Mouse (Mus musculus): Measurements from ENCODE around the gene Hoxb7. TPM values are rescaled to one million over a fixed set of nuclear protein-coding genes. Genes with fewer than 3 reads are reported as not detected.

Gene Hoxb7
- total RNA-seq, 2 experiments from 2014 or later, result not detected

GRCm38 (mm10) chr11:96313806-96314428, 27.5 kb downstream of the Hoxb7 start:
- DNase-seq (ENCODE audit: low spot score in 2 of 2), result no peak

- no peak for DNase-seq (ENCODE audit: low spot score in 2 of 2)
Measured at GRCm38 (mm10) chr11:96314671-96315343, 28.4 kb downstream of the Hoxb7 start.

GRCm38 (mm10) chr11:96315344-96315681, 28.9 kb downstream of the Hoxb7 start:
- DNase-seq (ENCODE audit: low spot score in 2 of 2), result no peak

- DNase-seq (ENCODE audit: low spot score in 2 of 2), result no peak
Measured at GRCm38 (mm10) chr11:96316696-96317607, 30.5 kb downstream of the Hoxb7 start.

GRCm38 (mm10) chr11:96317608-96318367, 31.4 kb downstream of the Hoxb7 start, which contains the start of gene Hoxb4:
Gene Hoxb4, plus strand, starts transcription at chr11:96318267.
- no peak for DNase-seq (ENCODE audit: low spot score in 2 of 2)

GRCm38 (mm10) chr11:96318368-96319070, 32.1 kb downstream of the Hoxb7 start:
- no peak for DNase-seq (ENCODE audit: low spot score in 2 of 2)

GRCm38 (mm10) chr11:96319071-96319902, 32.9 kb downstream of the Hoxb7 start:
- no peak for DNase-seq (ENCODE audit: low spot score in 2 of 2)

- DNase-seq (ENCODE audit: low spot score in 2 of 2), result no peak
Measured at GRCm38 (mm10) chr11:96319910-96320309, 33.5 kb downstream of the Hoxb7 start.

GRCm38 (mm10) chr11:96320688-96321087, 34.3 kb downstream of the Hoxb7 start:
- no peak for DNase-seq (ENCODE audit: low spot score in 2 of 2)

- no peak for DNase-seq (ENCODE audit: low spot score in 2 of 2)
Measured at GRCm38 (mm10) chr11:96321846-96322245, 35.4 kb downstream of the Hoxb7 start.

GRCm38 (mm10) chr11:96322738-96323137, 36.3 kb downstream of the Hoxb7 start:
- no peak for DNase-seq (ENCODE audit: low spot score in 2 of 2)

GRCm38 (mm10) chr11:96323154-96323553, 36.7 kb downstream of the Hoxb7 start, which contains the start of gene Hoxb3:
Gene Hoxb3, plus strand, starts transcription at chr11:96323326.
- DNase-seq (ENCODE audit: low spot score in 2 of 2), result no peak

GRCm38 (mm10) chr11:96324125-96324524, 37.7 kb downstream of the Hoxb7 start:
- DNase-seq (ENCODE audit: low spot score in 2 of 2), result no peak

- no peak for DNase-seq (ENCODE audit: low spot score in 2 of 2)
Measured at GRCm38 (mm10) chr11:96324965-96325364, 38.5 kb downstream of the Hoxb7 start.

GRCm38 (mm10) chr11:96325747-96326212, 39.4 kb downstream of the Hoxb7 start:
- DNase-seq (ENCODE audit: low spot score in 2 of 2), result no peak

- DNase-seq (ENCODE audit: low spot score in 2 of 2), result no peak
Measured at GRCm38 (mm10) chr11:96326705-96327104, 40.3 kb downstream of the Hoxb7 start.

GRCm38 (mm10) chr11:96327122-96327521, 40.7 kb downstream of the Hoxb7 start:
- no peak for DNase-seq (ENCODE audit: low spot score in 2 of 2)

GRCm38 (mm10) chr11:96327750-96328149, 41.3 kb downstream of the Hoxb7 start:
- DNase-seq (ENCODE audit: low spot score in 2 of 2), result no peak

- DNase-seq (ENCODE audit: low spot score in 2 of 2), result no peak
Measured at GRCm38 (mm10) chr11:96328605-96329004, 42.2 kb downstream of the Hoxb7 start.

All from layer of hippocampus, adult 18-20 months (tissue).